Mouse (Mus musculus) embryo, embryonic 10.5 days (tissue): Measurements from ENCODE around the gene Txndc11.

Experiments used
- DNase-seq: peaks from one replicate; pipeline ENCODE4 v3.0.0-alpha.2; 2015; ENCODE audit warnings: low spot score

Gene Txndc11

GRCm38 (mm10) chr16:11104905-11105304, 29.5 kb downstream of the Txndc11 start:
- DNase-seq = no peak

- no peak for DNase-seq
Measured at GRCm38 (mm10) chr16:11097301-11097700, 37.1 kb downstream of the Txndc11 start.

DNA sequence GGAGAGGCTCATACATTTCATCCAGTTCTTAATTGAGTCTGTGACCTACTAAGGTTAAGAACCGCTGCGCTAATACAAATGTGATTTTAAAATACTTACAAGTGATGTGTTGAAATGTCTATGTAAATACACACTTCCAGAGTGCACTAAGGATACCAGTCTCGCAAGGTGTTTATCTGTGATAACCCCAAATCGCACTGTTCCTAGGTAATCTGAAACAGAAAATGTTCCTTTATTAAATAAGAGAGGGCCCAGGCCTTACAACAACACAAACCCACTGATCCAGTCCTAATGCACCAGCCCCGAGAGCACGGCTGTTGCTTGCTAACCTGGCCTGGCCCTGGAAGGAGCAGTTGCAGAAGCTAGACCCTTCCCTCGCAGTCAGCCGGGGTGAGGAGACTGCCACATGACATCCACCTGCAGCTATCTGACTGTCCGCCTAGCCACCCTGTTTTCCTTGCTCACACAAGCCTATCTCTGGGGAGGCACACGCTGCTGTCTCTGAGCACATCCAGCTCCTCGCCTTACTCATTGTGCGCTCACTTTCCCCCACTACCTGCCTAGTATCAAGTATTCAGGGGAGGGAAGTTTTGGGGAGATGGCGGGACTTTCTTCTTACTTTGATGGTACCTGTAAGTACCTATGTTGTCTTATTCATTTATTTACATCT, 40.6 kb downstream of the Txndc11 start:
- no peak for DNase-seq

GRCm38 (mm10) chr16:11092523-11092922, 41.9 kb downstream of the Txndc11 start:
- no peak for DNase-seq

DNA sequence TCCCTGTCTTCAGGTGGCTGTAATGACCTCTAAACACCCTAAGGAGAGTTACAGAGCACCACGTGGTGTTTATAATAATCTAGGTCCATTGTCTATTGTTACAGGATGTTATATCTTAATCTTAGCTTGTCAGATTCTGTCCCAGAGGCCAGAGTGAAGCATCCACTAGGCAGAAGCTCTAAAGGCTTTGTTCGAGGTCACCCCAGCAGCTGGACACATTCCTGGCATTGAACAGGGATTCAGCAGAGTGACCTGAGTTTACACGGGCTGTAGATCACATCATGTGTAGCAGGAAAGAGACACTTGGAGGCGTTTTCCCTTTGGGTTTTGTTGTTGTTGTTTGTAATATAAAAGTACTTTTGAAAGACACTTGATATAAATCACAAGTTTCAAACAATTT, 42.4 kb downstream of the Txndc11 start:
- no peak for DNase-seq

DNA sequence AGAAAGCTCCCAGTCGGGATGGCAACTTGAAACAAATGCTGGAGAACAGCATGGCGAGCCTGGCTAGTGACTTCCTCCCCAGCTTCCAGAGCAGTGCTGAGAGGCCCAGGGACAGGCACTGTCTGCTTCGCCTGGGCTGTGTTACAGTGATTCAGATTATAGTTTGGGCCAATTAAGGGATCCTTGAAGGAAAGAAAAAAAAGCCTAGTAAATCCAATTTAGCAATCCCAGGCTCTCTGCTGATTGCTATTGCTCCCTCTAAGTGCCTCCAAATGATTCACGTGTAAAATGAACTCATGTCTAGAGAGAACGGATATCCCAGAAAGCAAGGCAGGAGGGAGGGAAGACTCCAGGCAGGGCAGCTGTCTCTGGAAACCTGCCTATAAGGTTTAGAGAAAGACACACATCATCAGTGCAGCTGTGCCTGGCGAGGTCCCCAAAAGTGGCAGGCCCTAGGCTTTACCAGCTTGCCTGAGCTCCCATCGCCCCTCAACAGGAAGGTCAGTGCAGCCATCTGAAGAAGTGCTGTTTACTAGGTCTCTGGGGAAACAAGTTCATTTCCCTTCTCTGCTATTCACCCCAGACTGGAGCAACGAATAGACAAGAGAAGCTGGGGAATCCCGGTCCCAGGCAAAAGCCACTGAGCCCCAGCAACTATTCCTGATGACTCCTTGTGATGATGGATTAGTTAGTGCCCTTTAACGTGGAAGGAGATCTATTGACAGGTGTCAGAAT, 43.4 kb downstream of the Txndc11 start:
- DNase-seq = no peak

DNA sequence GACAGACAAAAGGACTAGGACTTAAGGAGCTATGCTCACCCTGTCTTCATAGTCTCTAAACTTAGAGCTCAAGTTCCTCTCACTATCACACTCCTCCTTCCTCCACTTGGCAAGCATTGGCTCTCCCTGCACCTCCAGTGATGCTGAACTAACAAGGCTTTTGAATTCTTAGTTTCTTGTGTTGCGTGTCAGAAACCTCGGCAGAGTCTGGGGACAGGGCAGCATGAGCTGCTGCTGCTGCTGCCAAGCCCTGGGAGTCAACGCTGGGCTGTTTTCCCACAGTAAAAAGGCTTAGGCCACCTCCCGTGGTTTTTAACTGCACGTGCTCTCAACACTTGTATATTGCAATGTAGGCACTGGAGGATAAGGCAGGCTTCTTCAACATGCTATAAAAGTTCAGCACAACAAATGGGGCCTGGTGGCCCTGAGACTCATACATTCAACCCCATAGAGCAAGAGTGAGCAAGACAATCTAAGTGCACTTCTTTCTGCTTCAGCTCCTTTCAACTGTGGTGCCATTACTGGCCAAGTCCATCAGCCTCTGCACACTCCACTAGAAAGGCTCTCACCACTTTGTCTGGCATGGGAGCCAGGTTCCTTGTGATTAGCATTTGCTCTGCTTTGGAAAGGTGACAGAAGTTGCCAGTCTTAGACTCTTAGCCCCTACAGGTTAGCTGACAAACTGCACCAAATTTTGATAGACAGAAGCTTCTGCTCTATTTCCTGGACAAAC, 47.4 kb downstream of the Txndc11 start:
- DNase-seq = no peak

- DNase-seq = no peak
Measured at GRCm38 (mm10) chr16:11086299-11086698, 48.2 kb downstream of the Txndc11 start.

DNA sequence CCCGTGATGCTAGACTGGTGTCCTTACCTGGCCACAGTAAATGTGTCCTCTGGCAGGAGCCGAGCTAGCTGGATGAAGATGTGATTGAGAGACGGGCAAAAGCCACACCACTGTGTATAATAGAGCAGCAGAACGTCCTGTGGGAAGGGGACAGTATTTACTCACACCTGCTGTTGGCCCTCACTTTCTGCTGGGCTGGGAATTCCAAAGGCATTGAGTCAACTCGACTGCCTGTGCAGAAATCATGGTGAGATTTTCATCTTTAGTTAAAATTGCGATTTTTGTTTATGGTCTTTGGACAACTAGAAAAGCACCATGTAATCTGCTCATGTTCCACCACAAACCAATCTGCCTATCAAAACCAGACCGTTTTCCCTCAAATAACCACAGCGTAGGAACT, 50.3 kb downstream of the Txndc11 start:
- DNase-seq = no peak

- no peak for DNase-seq
Measured at GRCm38 (mm10) chr16:11078216-11078869, 56.1 kb downstream of the Txndc11 start.

GRCm38 (mm10) chr16:11077601-11078201, 56.7 kb downstream of the Txndc11 start:
- no peak for DNase-seq

DNA sequence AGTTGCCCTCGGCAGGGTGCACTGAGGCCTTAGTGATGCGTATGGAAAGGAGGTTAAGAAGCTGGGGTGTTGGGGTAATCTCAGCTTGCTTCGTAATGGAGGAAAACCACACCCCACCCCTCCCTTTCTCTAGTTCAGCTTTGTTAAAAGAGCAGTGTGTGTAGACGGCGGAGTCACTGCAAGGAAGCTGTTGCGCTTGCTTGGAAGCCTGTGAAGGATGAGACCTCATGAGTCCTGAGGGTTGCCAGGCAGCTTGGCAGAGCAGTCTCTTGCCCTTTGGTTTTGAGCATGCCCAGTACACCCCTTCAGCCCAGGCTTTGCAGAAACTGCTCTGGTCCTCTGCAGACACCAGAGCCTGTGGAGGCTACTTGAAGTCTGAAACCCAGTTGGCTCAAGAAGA, 61.4 kb downstream of the Txndc11 start:
- no peak for DNase-seq

DNA sequence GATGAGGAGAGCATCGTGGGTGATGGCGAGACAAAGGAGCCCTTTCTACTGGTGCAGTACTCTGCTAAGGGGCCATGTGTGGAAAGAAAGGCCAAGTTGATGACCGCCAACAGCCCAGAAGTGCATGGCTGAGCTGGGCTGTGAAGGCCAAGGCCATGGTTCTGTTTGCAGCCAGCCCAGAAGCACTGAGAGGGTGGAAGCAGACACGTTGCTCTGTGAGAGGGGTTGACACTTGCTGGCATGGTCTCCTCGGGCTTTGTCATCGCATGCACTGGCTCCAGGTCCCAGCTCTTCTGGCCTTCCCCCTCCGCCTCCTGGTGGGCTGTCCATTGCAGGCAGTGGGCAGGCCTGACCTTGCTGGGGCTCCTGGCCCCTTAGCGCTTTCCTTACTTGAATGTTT, 62.0 kb downstream of the Txndc11 start:
- DNase-seq = no peak

DNA sequence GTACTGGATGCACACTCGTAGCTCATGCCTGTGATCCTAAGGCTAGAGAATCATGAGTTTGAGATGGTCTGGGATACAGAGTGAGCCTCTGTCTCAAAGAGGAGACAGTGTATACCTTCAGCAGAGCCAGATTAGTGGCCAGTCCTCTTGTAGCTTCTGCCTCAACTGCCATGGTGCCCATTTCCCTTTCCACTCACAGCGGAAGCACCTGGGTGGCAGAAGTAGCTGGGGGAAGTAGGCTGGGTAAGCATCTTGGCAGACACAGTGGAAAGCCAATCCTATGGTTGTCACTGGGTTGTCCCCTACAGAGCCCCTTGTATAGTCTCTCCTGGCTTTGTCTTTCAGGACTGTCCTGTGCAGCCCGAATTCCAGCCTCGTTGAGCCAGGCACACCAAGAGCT, 62.6 kb downstream of the Txndc11 start:
- no peak for DNase-seq

DNA sequence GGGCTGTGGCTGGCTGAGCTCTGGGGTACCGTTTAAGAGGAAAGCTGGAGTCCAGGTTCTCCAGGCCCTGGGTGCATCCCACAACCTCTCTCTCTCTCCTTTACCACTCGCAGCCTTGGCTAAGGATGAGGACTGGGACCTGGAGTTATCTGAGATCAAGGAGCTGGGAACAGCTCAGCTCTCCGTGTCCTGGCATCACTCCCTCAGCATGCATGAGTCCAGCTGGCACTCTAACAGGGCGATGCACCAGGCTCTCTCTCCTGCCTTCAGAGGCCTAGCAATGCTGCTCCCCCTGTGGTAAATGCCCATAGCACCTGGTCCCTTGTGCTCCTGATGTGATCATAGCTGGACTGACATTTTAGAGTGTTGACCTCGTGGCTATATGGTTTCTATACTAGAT, 63.3 kb downstream of the Txndc11 start:
- DNase-seq = no peak

DNA sequence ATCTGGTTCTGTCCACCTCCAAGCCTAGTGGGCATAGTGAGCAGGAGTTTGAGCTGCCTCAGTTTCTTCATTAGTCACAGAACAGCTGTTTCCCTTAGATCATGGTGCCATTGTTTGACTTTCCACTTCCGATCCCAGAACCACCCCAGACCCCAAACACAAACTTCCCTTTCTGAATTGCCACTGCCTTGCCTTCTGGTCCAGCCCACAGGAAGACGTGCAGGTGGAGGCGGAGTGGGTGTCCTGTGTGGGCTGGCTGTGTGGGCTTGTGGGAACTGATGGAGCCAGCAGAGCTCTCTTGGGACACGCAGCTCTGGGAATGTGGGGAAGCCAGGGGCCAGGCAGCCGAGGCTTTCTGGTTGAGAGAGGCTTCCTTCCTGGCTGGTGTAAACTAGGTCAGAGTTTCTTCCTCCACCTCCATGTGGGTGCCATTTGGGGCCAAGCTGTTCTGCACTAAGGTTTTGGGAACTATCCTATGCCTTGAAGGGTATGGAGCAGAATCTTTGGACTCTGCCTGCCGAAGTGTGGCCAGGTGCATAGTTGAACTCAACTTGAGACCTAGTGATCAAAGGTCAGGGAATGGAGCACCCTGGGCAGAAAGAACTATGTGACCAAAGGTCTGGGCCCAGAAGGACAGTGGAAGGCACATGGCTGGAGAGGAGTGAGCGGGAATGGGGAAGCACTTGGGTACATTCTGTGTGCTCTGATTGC, 64.6 kb downstream of the Txndc11 start:
- DNase-seq = no peak

- DNase-seq = no peak
Measured at GRCm38 (mm10) chr16:11069271-11069670, 65.2 kb downstream of the Txndc11 start.

GRCm38 (mm10) chr16:11068666-11069065, 65.8 kb downstream of the Txndc11 start:
- DNase-seq = no peak

- peak; percentile 76 for DNase-seq
Measured at GRCm38 (mm10) chr16:11066833-11067191, 67.6 kb downstream of the Txndc11 start.

DNA sequence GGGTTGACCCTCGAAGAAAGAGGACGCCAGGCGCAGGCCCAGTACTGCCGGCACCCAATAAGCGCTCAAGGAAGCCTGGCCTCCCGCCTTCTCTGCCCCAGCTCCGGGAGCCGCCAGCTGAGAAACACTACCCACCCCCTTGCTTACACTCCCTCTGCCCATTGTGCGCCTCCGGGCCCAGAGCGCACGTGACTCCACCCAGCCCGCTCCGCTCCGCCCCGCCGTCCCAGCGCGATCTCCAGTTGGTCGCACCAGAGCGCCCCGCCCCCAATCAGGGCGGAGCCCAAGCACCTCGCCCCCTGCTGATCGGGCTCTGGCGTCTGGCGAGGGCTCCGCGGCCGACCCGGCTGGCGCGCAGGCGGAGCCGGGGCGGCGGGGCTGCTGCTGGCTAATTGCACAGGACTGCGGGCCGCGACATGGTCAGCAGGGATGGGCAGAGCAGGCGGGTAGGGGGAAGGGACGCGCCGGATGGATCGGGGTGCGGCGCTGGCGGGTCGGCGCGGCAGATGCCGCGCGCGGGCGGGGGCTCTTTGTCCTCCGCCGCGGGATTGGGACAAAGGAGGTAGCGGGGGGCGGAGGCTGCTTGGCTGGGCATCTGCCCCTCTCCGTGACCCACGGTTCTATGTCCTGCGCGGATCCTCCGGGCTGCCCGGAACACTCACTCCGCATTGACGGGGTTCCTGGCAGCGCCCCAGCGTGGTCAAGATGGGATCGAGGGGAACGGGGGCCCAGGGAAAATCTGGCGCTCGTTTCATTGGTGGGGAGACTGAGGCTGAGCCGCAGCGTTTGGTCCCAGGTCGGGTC, 68.2 kb downstream of the Txndc11 start, which contains the start of gene Litaf:
Gene Litaf, minus strand, starts transcription at position 129 of the 804 bp plus-strand sequence.
- peak; percentile 99 for DNase-seq

DNA sequence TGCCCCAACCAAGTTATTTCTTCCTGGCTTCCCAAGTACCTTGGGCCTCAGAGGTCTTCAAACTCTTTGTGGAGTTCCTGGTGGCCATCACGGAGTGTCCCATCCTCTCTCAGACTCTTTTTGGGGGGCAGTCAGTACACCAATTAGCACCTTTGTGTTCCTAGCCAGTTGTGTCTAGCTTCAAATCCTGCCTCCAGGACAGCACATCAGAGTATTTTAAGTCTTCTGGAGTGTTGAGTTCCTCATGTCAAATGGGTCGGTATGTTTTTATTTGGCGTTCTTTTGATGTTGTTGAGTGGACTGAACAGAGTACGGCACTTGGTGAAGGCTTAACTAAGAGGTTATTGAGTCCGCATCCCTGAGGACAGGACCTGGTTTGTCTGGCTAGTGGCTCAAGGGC, 69.0 kb downstream of the Txndc11 start:
- peak; percentile 40 for DNase-seq
